Mouse (Mus musculus): ENCODE data around the gene Glce.

DNA sequence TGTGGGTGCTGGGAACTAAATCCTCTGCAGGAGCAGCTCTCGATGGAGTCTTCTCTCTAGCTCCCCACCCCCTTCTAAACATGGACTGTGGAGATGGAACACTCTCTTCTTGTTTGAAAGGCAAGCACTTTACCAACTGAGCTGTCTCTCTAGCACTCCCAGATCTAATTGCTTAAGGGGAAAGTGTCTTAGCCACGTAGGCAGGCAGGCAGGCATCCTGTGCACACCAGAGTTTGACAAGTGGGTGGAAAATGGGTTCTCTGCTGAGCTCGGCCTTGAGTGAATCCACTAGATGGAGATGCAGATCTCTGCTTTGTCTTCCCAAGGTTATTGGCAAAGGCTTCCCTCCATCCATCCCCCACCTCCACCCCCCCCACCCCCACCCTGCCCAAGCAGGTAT, 94.4 kb downstream of the Glce start:
- TF ChIP-seq CTCF (IDR thresholded peaks at IDR 0.05; ENCODE audit: low read depth, low read length) (no peak), POLR2A (IDR thresholded peaks at IDR 0.05; ENCODE audit: extremely low read depth, insufficient read depth, low read length) (no peak)
